Mouse (Mus musculus) liver, embryonic 12.5 days (tissue): Measurements from ENCODE around the gene Pnmt. TPM values are rescaled to one million over a fixed set of nuclear protein-coding genes. Genes with fewer than 3 reads are reported as not detected.

Experiments used
- ATAC-seq: fragments of 200-750 bp; cut with Nextera tagmentation; 2 replicates; pipeline ENCODE4 v1.8.0; 2017; ENCODE audit warnings: moderate number of reproducible peaks, mild to moderate bottlenecking, moderate library complexity
- H3K27ac ChIP-seq: fragments of 300-500 bp; sonication (generic); 2 replicates; pipeline ENCODE4 v1.5.1; 2016; ENCODE audit warnings: mild to moderate bottlenecking
- H3K27me3 ChIP-seq: fragments of 300-500 bp; sonication (generic); replicated peaks from 2 replicates; pipeline ENCODE4 v1.6.1; 2016; ENCODE audit warnings: mild to moderate bottlenecking, moderate library complexity
- H3K36me3 ChIP-seq: fragments of 300-500 bp; sonication (generic); 2 replicates; pipeline ENCODE4 v1.6.1; 2016; ENCODE audit warnings: mild to moderate bottlenecking, moderate library complexity
- H3K4me1 ChIP-seq: fragments of 300-500 bp; sonication (generic); 2 replicates; pipeline ENCODE4 v1.6.1; 2016
- H3K4me2 ChIP-seq: fragments of 300-500 bp; sonication (generic); 2 replicates; pipeline ENCODE4 v1.6.1; 2016; ENCODE audit warnings: mild to moderate bottlenecking, moderate library complexity
- H3K4me3 ChIP-seq: fragments of 300-500 bp; sonication (generic); 2 replicates; pipeline ENCODE4 v1.5.1; 2016; ENCODE audit warnings: mild to moderate bottlenecking, moderate library complexity
- H3K9ac ChIP-seq: fragments of 300-500 bp; sonication (generic); 2 replicates; pipeline ENCODE4 v1.6.1; 2016; ENCODE audit warnings: mild to moderate bottlenecking, moderate library complexity
- H3K9me3 ChIP-seq: fragments of 300-500 bp; sonication (generic); replicated peaks from 2 replicates; pipeline ENCODE4 v1.6.1; 2016; ENCODE audit warnings: mild to moderate bottlenecking, moderate library complexity
- WGBS: fragments of 180-500 bp; shearing (Covaris S2); methylation state at CpG from one replicate; pipeline ENCODE4 v1.1.7; 2016; ENCODE audit not compliant: insufficient replicate concordance; 5-methylcytosine and 5-hydroxymethylcytosine counted together
- polyA plus RNA-seq: library from polyadenylated mRNA; unstranded; fragments of >200 nt; fragmentation: Nextera tagmentation; extraction: Ambion mirVana; gene quantifications from 2 replicates; pipeline ENCODE4 v1.2.1, GENCODE M21; 2016

Gene Pnmt
- polyA plus RNA-seq, 1 experiment from 2014 or later, result not detected

DNA sequence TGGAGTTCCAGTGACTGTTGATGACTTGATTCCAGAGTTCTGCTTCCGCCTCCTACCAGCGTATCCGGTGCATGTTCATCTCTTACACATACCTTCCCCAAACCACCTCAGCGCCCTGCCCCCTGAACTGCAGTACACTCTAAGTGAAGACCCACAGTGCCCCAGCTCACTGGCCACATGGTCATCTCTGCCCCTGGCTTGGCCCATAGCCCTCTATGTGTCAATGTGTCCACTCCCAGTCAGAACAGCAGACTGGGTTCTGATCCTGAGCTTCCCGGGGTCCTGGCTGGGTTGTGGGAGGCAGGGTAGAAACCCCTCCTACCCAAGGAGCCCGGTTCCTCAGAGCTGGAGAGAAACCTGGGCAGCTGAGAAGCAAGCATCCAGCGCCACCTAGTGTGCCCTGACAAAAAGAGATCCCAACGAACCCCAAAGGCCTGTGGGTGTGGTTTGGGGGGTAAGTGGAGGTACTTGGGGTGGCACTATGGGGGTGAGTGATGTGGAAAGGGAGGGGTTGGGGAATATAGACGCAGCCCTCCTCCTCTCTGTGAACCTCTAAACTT is 3.1 kb downstream of the Pnmt start:
- H3K36me3 ChIP-seq, result no peaks in the 10 kb centered on the region
- H3K9me3 ChIP-seq, result no peaks in the 10 kb centered on the region
- peaks cover 34% of the 10 kb centered on the region for H3K4me1 ChIP-seq
- no peak overlapping the region for H3K4me3 ChIP-seq
- H3K9ac ChIP-seq, result no peak overlapping the region
- H3K4me2 ChIP-seq, result no peak overlapping the region
- H3K27ac ChIP-seq, result no peak overlapping the region
- WGBS, result 11% methylated on average over 9 of the region's 9 CpGs
- peaks cover 77% of the 10 kb centered on the region for H3K27me3 ChIP-seq
- ATAC-seq, result no peak

DNA sequence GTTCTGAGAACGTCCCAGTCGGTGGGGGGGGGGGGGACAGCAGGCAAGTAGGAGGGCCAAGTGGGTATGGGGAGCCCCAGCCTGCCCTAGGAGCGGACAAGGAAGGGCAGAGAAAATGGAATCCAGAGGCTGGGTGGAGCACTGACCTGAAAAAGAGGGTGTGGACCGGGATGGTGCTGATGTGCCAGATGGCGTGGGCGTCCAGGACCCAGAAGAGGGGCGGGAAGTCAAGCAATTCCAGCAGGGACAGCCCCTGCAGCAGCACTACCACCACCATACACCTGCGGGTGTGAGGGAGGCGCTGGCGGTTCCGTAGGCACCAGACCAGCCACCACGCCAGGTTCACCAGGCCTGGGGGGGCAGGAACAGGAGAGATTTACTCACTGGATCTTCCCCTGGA is 3.9 kb downstream of the Pnmt start:
- H3K27me3 ChIP-seq, result peaks cover 68% of the 10 kb centered on the region
- H3K27ac ChIP-seq, result no peak overlapping the region
- no peak overlapping the region for H3K9ac ChIP-seq
- peaks cover 43% of the 10 kb centered on the region for H3K4me1 ChIP-seq
- H3K4me3 ChIP-seq, result no peak overlapping the region
- no peaks in the 10 kb centered on the region for H3K9me3 ChIP-seq
- no peak for ATAC-seq
- no peak overlapping the region for H3K4me2 ChIP-seq
- WGBS, result 58% methylated on average over 11 of the region's 12 CpGs
- no peaks in the 10 kb centered on the region for H3K36me3 ChIP-seq

- peaks cover 49% of the 10 kb centered on the region for H3K27me3 ChIP-seq
- peak overlapping the region; percentile 50 for H3K4me2 ChIP-seq
- ATAC-seq, result no peak
- H3K36me3 ChIP-seq, result no peaks in the 10 kb centered on the region
- no peaks in the 10 kb centered on the region for H3K9me3 ChIP-seq
- H3K27ac ChIP-seq, result peak overlapping the region; percentile 72; the same call in 1 of the 2 replicates
- H3K9ac ChIP-seq, result 0 out of 2 replicates have a peak overlapping the region, but pooled peaks have one; percentile 49
- peaks cover 46% of the 10 kb centered on the region for H3K4me1 ChIP-seq
- no peak overlapping the region for H3K4me3 ChIP-seq
- 33% methylated on average over 7 of the region's 8 CpGs for WGBS
Observed at GRCm38 (mm10) chr11:98392034-98392433, 5.8 kb downstream of the Pnmt start.

- Histone ChIP-seq H3K9me3 (no peaks in the 10 kb centered on the region), H3K9ac (peak overlapping the region; percentile 49)
Observed at GRCm38 (mm10) chr11:98392645-98393044, 6.4 kb downstream of the Pnmt start.

GRCm38 (mm10) chr11:98393317-98393716 is 7.1 kb downstream of the Pnmt start:
- H3K27ac ChIP-seq, result peak overlapping the region; percentile 72
- WGBS, result 23% methylated on average over 6 of the region's 6 CpGs
- peak overlapping the region; percentile 50 for H3K4me2 ChIP-seq
- peak; percentile 73 for ATAC-seq
- H3K27me3 ChIP-seq, result peaks cover 36% of the 10 kb centered on the region
- no peaks in the 10 kb centered on the region for H3K36me3 ChIP-seq
- H3K4me3 ChIP-seq, result no peak overlapping the region
- peaks cover 46% of the 10 kb centered on the region for H3K4me1 ChIP-seq
- H3K9me3 ChIP-seq, result no peaks in the 10 kb centered on the region
- H3K9ac ChIP-seq, result peak overlapping the region; percentile 49; the same call in 1 of the 2 replicates

More at GRCm38 (mm10) chr11:98392645-98393044, 6.4 kb downstream of the Pnmt start:
- WGBS, result 20% methylated on average over 4 of the region's 4 CpGs
- Histone ChIP-seq H3K36me3 (no peaks in the 10 kb centered on the region), H3K27ac (peak overlapping the region; percentile 72), H3K4me2 (peak overlapping the region; percentile 50), H3K27me3 (peaks cover 43% of the 10 kb centered on the region), H3K4me3 (no peak overlapping the region), H3K4me1 (peaks cover 46% of the 10 kb centered on the region)
- ATAC-seq, result peak; percentile 79

- peak overlapping the region; percentile 72 for H3K27ac ChIP-seq
- peaks cover 27% of the 10 kb centered on the region for H3K27me3 ChIP-seq
- H3K9me3 ChIP-seq, result no peaks in the 10 kb centered on the region
- 68% methylated on average over 6 of the region's 6 CpGs for WGBS
- no peak overlapping the region for H3K4me3 ChIP-seq
- H3K4me2 ChIP-seq, result no peak overlapping the region
- no peak for ATAC-seq
- peaks cover 43% of the 10 kb centered on the region for H3K4me1 ChIP-seq
- no peak overlapping the region for H3K9ac ChIP-seq
- no peaks in the 10 kb centered on the region for H3K36me3 ChIP-seq
Observed at GRCm38 (mm10) chr11:98394301-98394700, 8.1 kb downstream of the Pnmt start.

GRCm38 (mm10) chr11:98395041-98395440 is 8.8 kb downstream of the Pnmt start:
- Histone ChIP-seq H3K27ac (peak overlapping the region; percentile 69), H3K27me3 (peaks cover 19% of the 10 kb centered on the region), H3K4me2 (no peak overlapping the region), H3K36me3 (no peaks in the 10 kb centered on the region), H3K4me3 (no peak overlapping the region), H3K9me3 (no peaks in the 10 kb centered on the region), H3K9ac (0 out of 2 replicates have a peak overlapping the region, but pooled peaks have one; percentile 4), H3K4me1 (peaks cover 43% of the 10 kb centered on the region)
- ATAC-seq, result peak; percentile 48
- 22% methylated on average over 4 of the region's 4 CpGs for WGBS

DNA sequence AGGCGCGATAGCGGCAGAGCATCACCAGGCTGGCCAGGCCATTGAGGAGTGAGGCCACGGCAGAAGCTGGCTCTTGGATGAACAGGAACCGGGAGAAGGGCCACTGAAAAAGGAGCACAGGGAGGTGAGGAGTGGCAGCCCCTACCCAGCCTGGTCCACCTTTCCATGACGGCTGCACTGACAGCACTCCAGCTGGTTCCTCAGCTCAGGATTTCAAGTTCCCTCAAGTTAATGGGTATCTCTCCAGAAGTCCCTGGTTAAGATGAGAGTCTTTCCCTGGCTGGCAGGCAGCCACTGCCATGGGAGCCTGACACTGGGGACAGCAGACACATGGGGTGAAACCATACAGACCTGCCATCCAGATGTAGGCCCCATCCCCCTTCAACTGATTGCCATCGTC is 11.7 kb downstream of the Pnmt start:
- no peak overlapping the region for H3K4me2 ChIP-seq
- H3K36me3 ChIP-seq, result no peaks in the 10 kb centered on the region
- no peak for ATAC-seq
- peaks cover 38% of the 10 kb centered on the region for H3K4me1 ChIP-seq
- H3K9me3 ChIP-seq, result no peaks in the 10 kb centered on the region
- no peak overlapping the region for H3K4me3 ChIP-seq
- no peak overlapping the region for H3K27ac ChIP-seq
- 86% methylated on average over 7 of the region's 7 CpGs for WGBS
- peaks cover 11% of the 10 kb centered on the region for H3K27me3 ChIP-seq
- H3K9ac ChIP-seq, result no peak overlapping the region

- Histone ChIP-seq H3K9ac (peak within 1 kb of the TSS; percentile 76), H3K36me3 (no peaks in the 10 kb centered on the region), H3K4me2 (peak within 1 kb of the TSS; percentile 73), H3K9me3 (no peaks in the 10 kb centered on the region), H3K27me3 (peaks cover 28% of the 10 kb centered on the region), H3K4me1 (peaks cover 15% of the 10 kb centered on the region), H3K4me3 (peak within 1 kb of the TSS; percentile 73), H3K27ac (peak within 1 kb of the TSS; percentile 87)
- ATAC-seq, result peak; percentile 84
- WGBS, result under 1% methylated on average over 40 of the region's 40 CpGs
Observed at GRCm38 (mm10) chr11:98400161-98400726, 14.0 kb downstream of the Pnmt start, which contains the start of gene Pgap3. Gene Pgap3 (minus strand): TSS chr11:98400490.

GRCm38 (mm10) chr11:98400816-98401215 is 14.6 kb downstream of the Pnmt start:
- peak overlapping the region; percentile 87; the same call in 1 of the 2 replicates for H3K27ac ChIP-seq
- peak overlapping the region; percentile 76; the same call in 1 of the 2 replicates for H3K9ac ChIP-seq
- 58% methylated on average over 3 of the region's 3 CpGs for WGBS
- H3K4me1 ChIP-seq, result peaks cover 12% of the 10 kb centered on the region
- no peaks in the 10 kb centered on the region for H3K9me3 ChIP-seq
- peaks cover 28% of the 10 kb centered on the region for H3K27me3 ChIP-seq
- no peak for ATAC-seq
- H3K4me3 ChIP-seq, result peak overlapping the region; percentile 73
- H3K4me2 ChIP-seq, result peak overlapping the region; percentile 73
- no peaks in the 10 kb centered on the region for H3K36me3 ChIP-seq

DNA sequence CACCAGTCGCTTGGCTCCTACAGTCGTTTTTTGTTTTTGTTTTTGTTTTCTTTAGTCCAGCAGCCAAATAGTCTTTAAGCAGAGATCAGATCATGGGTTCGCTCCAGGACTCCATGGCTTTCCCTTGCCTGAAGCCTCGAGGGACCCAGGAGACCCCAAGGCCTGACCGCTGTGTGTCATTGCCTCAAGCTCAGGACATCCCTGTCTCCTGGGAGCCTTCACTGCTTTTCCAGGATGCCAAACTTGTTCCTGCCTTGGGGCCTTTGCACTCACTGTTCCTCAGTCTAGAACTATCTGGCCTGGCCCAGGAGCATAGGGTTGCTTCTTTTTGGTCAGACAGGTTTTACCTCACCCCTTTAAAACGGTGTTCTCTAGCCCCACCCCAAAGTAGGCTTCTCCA is 20.4 kb downstream of the Pnmt start:
- Histone ChIP-seq H3K27me3 (peaks cover 56% of the 10 kb centered on the region), H3K4me2 (no peak overlapping the region), H3K9me3 (no peaks in the 10 kb centered on the region), H3K36me3 (no peaks in the 10 kb centered on the region), H3K4me3 (no peak overlapping the region), H3K4me1 (peaks cover 10% of the 10 kb centered on the region; the same call in 1 of the 2 replicates), H3K9ac (no peak overlapping the region), H3K27ac (no peak overlapping the region)
- no peak for ATAC-seq
- 65% methylated on average over 6 of the region's 6 CpGs for WGBS

DNA sequence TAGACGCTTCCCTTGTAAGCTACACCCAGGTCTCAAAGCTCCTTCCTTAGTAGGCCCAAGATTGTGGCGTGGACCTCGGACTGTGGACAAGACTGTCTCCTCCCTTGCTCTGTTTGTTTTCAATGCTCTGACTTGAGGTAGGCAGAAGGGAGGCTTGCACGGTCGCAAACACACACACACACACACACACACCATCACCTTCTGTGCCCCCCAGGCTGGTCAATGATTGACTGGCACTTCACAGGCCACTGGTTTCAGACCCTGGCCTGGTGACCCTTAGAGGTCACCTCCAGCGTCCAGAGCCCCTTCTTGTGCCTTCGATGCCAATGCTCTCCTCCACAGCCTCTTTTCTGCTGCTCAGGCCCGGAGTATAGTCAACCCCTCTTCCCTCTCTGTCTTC is 22.6 kb downstream of the Pnmt start:
- Histone ChIP-seq H3K27ac (no peak overlapping the region), H3K4me3 (no peak overlapping the region), H3K9me3 (no peaks in the 10 kb centered on the region), H3K4me1 (peaks cover 14% of the 10 kb centered on the region), H3K4me2 (peak overlapping the region; percentile 31), H3K36me3 (no peaks in the 10 kb centered on the region), H3K9ac (no peak overlapping the region), H3K27me3 (peaks cover 64% of the 10 kb centered on the region)
- 52% methylated on average over 8 of the region's 8 CpGs for WGBS
- no peak for ATAC-seq
